Mouse (Mus musculus) lung, embryonic 16.5 days (tissue): ENCODE data around the gene Sh3pxd2a. TPM values are rescaled to one million over a fixed set of nuclear protein-coding genes. Genes with fewer than 3 reads are reported as not detected.

Experiments
- ATAC-seq: fragments of 200-750 bp; cut with Nextera tagmentation; 2 replicates; pipeline ENCODE4 v1.8.0; 2017; ENCODE audit warnings: low read depth, mild to moderate bottlenecking, moderate library complexity
- H3K27ac ChIP-seq: fragments of 300-500 bp; sonication (generic); 2 replicates; pipeline ENCODE4 v1.5.1; 2014; ENCODE audit warnings: mild to moderate bottlenecking, control low read depth, low read length
- H3K27me3 ChIP-seq: fragments of 300-500 bp; sonication (generic); 2 replicates; pipeline ENCODE4 v1.6.1; 2014; ENCODE audit warnings: low read depth, low read length, mixed read lengths; ENCODE audit not compliant: control insufficient read depth, insufficient read depth
- H3K36me3 ChIP-seq: fragments of 300-500 bp; sonication (generic); 2 replicates; pipeline ENCODE4 v1.6.1; 2014; ENCODE audit warnings: low read length; ENCODE audit not compliant: control insufficient read depth, insufficient read depth
- H3K4me1 ChIP-seq: fragments of 300-500 bp; sonication (generic); replicated peaks from 2 replicates; pipeline ENCODE4 v1.6.1; 2014; ENCODE audit warnings: low read length, mixed read lengths; ENCODE audit not compliant: control insufficient read depth, insufficient read depth
- H3K4me2 ChIP-seq: fragments of 300-500 bp; sonication (generic); 2 replicates; pipeline ENCODE4 v1.6.1; 2014; ENCODE audit warnings: low read depth, low read length, control low read depth
- H3K4me3 ChIP-seq: fragments of 300-500 bp; sonication (generic); 2 replicates; pipeline ENCODE4 v1.5.1; 2014; ENCODE audit warnings: mild to moderate bottlenecking, low read length, control low read depth
- H3K9ac ChIP-seq: fragments of 300-500 bp; sonication (generic); 2 replicates; pipeline ENCODE4 v1.6.1; 2014; ENCODE audit warnings: low read length, control low read depth
- H3K9me3 ChIP-seq: fragments of 300-500 bp; sonication (generic); 2 replicates; pipeline ENCODE4 v1.6.1; 2016; ENCODE audit warnings: low read length; ENCODE audit not compliant: control insufficient read depth
- WGBS: fragments of 180-500 bp; shearing (Covaris S2); extraction: QIAGEN DNeasy Blood & Tissue Kit; methylation state at CpG from one replicate; pipeline ENCODE4 v1.1.7; 2014; 5-methylcytosine and 5-hydroxymethylcytosine counted together
- polyA plus RNA-seq: library from polyadenylated mRNA; unstranded; fragments of >200 nt; fragmentation: Nextera tagmentation; extraction: Ambion mirVana; gene quantifications from 2 replicates; pipeline ENCODE4 v1.2.1, GENCODE M21; 2015

Sh3pxd2a gene
- polyA plus RNA-seq, 1 experiment from 2014 or later: 6.1 TPM

- H3K36me3 ChIP-seq: no peaks in the 10 kb centered on the region
- 31% methylated on average over 13 of the region's 13 CpGs for WGBS
Observed at GRCm38 (mm10) chr19:47427841-47428789, 36.1 kb downstream of the Sh3pxd2a start.

GRCm38 (mm10) chr19:47423632-47424031 lies 40.6 kb downstream of the Sh3pxd2a start:
- 60% methylated on average over 7 of the region's 7 CpGs for WGBS
- Histone ChIP-seq H3K4me3 (no peak overlapping the region), H3K27me3 (no peaks in the 10 kb centered on the region), H3K4me2 (no peak overlapping the region), H3K27ac (no peak overlapping the region), H3K4me1 (peaks cover 39% of the 10 kb centered on the region), H3K9me3 (no peaks in the 10 kb centered on the region), H3K36me3 (no peaks in the 10 kb centered on the region), H3K9ac (no peak overlapping the region)
- 0 out of 2 replicates have a peak, but pooled peaks have one; percentile 26 for ATAC-seq

More at GRCm38 (mm10) chr19:47427841-47428789, 36.1 kb downstream of the Sh3pxd2a start:
- Histone ChIP-seq H3K27ac (peak overlapping the region; percentile 43; the same call in 1 of the 2 replicates), H3K4me3 (no peak overlapping the region), H3K4me2 (no peak overlapping the region), H3K9ac (no peak overlapping the region), H3K9me3 (no peaks in the 10 kb centered on the region), H3K27me3 (no peaks in the 10 kb centered on the region), H3K4me1 (peaks cover 38% of the 10 kb centered on the region)
- ATAC-seq: peak; percentile 48

- no peaks in the 10 kb centered on the region; the same call in 1 of the 2 replicates for H3K27me3 ChIP-seq
- peaks cover 28% of the 10 kb centered on the region for H3K4me1 ChIP-seq
- H3K27ac ChIP-seq: peak overlapping the region; percentile 72
- peak overlapping the region; percentile 0; the same call in 1 of the 2 replicates for H3K4me2 ChIP-seq
- ATAC-seq: peak; percentile 87
- WGBS: 21% methylated on average over 14 of the region's 14 CpGs
- H3K9me3 ChIP-seq: no peaks in the 10 kb centered on the region
- no peak overlapping the region for H3K9ac ChIP-seq
- no peak overlapping the region for H3K4me3 ChIP-seq
- H3K36me3 ChIP-seq: no peaks in the 10 kb centered on the region
Observed at GRCm38 (mm10) chr19:47421128-47421898, 42.9 kb downstream of the Sh3pxd2a start.

GRCm38 (mm10) chr19:47420539-47420938 lies 43.7 kb downstream of the Sh3pxd2a start:
- peaks cover 28% of the 10 kb centered on the region for H3K4me1 ChIP-seq
- WGBS: 52% methylated on average over 11 of the region's 11 CpGs
- no peak overlapping the region for H3K9ac ChIP-seq
- peak; percentile 26; the same call in 1 of the 2 replicates for ATAC-seq
- H3K36me3 ChIP-seq: no peaks in the 10 kb centered on the region
- H3K4me2 ChIP-seq: 0 out of 2 replicates have a peak overlapping the region, but pooled peaks have one; percentile 0
- H3K27me3 ChIP-seq: no peaks in the 10 kb centered on the region; the same call in 1 of the 2 replicates
- no peak overlapping the region for H3K4me3 ChIP-seq
- H3K27ac ChIP-seq: no peak overlapping the region
- no peaks in the 10 kb centered on the region for H3K9me3 ChIP-seq

- Histone ChIP-seq H3K36me3 (no peaks in the 10 kb centered on the region), H3K9me3 (no peaks in the 10 kb centered on the region), H3K27me3 (no peaks in the 10 kb centered on the region; the same call in 1 of the 2 replicates), H3K27ac (no peak overlapping the region), H3K4me2 (no peak overlapping the region), H3K4me1 (peaks cover 38% of the 10 kb centered on the region), H3K9ac (no peak overlapping the region), H3K4me3 (no peak overlapping the region)
- 32% methylated on average over 8 of the region's 8 CpGs for WGBS
- ATAC-seq: no peak
Observed at GRCm38 (mm10) chr19:47419208-47419607, 45.0 kb downstream of the Sh3pxd2a start.

GRCm38 (mm10) chr19:47416161-47416560 lies 48.0 kb downstream of the Sh3pxd2a start:
- no peak for ATAC-seq
- Histone ChIP-seq H3K4me2 (no peak overlapping the region), H3K27ac (no peak overlapping the region), H3K27me3 (no peaks in the 10 kb centered on the region; the same call in 1 of the 2 replicates), H3K9ac (no peak overlapping the region), H3K4me3 (no peak overlapping the region), H3K9me3 (no peaks in the 10 kb centered on the region), H3K4me1 (peaks cover 22% of the 10 kb centered on the region), H3K36me3 (no peaks in the 10 kb centered on the region)
- WGBS: 84% methylated on average over 12 of the region's 12 CpGs

GRCm38 (mm10) chr19:47414142-47414905 lies 49.9 kb downstream of the Sh3pxd2a start:
- no peak for ATAC-seq
- Histone ChIP-seq H3K4me2 (no peak overlapping the region), H3K4me1 (peaks cover 15% of the 10 kb centered on the region), H3K27ac (no peak overlapping the region), H3K4me3 (no peak overlapping the region), H3K27me3 (no peaks in the 10 kb centered on the region; the same call in 1 of the 2 replicates), H3K36me3 (no peaks in the 10 kb centered on the region), H3K9ac (no peak overlapping the region), H3K9me3 (no peaks in the 10 kb centered on the region)
- WGBS: 61% methylated on average over 13 of the region's 13 CpGs

GRCm38 (mm10) chr19:47413458-47414005 lies 50.7 kb downstream of the Sh3pxd2a start:
- Histone ChIP-seq H3K9me3 (no peaks in the 10 kb centered on the region), H3K27me3 (no peaks in the 10 kb centered on the region; the same call in 1 of the 2 replicates), H3K4me1 (peaks cover 15% of the 10 kb centered on the region), H3K27ac (no peak overlapping the region), H3K36me3 (no peaks in the 10 kb centered on the region), H3K4me3 (no peak overlapping the region), H3K4me2 (no peak overlapping the region), H3K9ac (no peak overlapping the region)
- no peak for ATAC-seq
- 72% methylated on average over 6 of the region's 6 CpGs for WGBS
